Mouse (Mus musculus) heart, adult 18-20 months (tissue): ENCODE results near the gene Slc6a5. TPM values are rescaled to one million over a fixed set of nuclear protein-coding genes. Genes with fewer than 3 reads are reported as not detected.

Experiments
- DNase-seq, 2 experiments: peaks; one replicate each; pipeline ENCODE4 v3.0.0; 2021 to 2022; ENCODE audit warnings: mixed read lengths in 1 of 2
- total RNA-seq, 2 experiments: library from RNA; stranded (reverse); gene quantifications; 2 replicates each; pipeline ENCODE4 v1.2.3; 2021

Gene Slc6a5
- total RNA-seq, 2 experiments from 2014 or later = not detected

DNA sequence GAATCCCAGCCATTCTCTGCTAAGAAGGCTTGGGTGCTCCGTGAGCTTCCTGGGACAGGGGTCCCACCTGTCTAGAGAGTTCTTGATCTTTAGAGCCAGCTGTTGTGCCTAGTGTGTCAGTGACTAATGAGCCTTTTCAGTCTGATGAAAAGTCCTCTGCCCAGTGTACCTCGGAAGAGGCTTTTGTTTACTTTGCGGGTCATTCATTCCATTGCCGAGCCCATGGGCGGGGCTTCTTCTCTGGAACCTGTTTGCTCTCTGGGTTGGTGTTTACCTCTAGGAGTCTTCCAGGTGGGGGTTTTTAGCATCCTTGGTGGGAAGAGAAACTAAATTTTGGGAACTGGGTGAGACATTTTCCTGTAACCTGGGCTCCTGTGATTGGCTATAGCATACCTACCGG lies 74.8 kb downstream of the Slc6a5 start:
- DNase-seq = no peak

DNA sequence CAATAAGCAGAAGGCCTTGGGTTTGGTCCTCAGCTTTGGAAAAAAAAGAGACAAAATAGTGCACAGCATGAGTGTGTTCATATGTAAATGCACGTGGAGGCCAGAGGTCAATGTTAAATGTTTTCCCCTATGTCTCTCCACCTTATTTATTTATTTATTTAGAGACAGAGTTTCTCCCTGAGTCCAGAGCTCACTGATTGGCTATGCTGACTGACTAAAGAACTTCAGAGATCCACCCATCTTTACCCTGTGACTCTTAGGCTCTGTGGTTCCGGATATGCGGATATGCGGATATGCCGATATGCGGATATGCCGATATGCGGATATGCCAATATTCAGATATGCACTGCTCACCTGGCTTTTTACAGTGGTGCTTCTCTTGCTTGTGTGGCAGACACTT lies 76.0 kb downstream of the Slc6a5 start:
- no peak for DNase-seq

DNA sequence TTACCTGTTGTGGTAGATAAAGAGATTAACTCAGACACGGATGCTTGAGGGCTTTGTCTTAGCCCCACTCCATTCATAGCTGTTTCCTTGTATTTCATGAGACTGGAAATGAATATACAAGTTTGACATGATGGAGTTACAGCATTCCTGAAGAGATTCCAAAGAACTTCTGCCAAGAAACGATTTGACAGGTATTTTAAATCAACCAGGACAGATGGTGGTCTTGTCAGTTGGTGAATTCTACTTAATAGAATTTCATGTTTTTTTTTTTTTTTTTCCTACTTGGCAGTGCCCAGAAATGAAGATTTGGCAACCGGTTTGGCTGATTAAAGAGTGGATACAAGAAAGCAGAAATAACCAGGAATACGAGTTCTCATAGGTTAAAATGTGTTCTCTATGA lies 89.4 kb downstream of the Slc6a5 start:
- no peak for DNase-seq

DNA sequence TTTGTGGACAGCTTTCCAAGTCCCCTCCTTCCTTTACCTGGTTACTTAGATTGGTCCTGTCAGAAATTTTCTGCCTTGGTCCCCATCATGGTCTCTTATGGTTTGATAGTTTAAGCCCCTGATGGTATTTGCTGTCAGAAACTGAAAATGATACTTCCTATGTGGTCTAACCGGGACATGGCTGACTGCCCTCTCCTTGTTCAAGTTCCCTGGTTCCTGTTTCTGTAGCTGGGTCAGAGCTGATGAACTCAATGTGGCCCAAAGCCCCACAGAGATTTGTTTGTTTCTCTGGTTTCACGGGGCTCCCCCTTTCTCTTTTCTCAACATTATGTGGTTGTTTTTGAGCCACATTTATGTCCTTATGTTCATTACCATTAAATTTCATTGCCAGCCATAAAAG lies 95.3 kb downstream of the Slc6a5 start:
- no peak for DNase-seq

Other genes with a start within 250 kb of the Slc6a5 start
- gene Htatip2, start 151.0 kb upstream of the Slc6a5 start, total RNA-seq = 10 to 100 TPM; 24.7 to 25.1 TPM
- 10 to 100 TPM; 15.3 to 16.0 TPM for gene Prmt3, start 131.8 kb upstream of the Slc6a5 start, total RNA-seq
- not detected for gene Nell1, start 64.7 kb downstream of the Slc6a5 start, total RNA-seq